Mouse (Mus musculus): Measurements from ENCODE around the gene Bcl11a.

The Bcl11a gene

DNA sequence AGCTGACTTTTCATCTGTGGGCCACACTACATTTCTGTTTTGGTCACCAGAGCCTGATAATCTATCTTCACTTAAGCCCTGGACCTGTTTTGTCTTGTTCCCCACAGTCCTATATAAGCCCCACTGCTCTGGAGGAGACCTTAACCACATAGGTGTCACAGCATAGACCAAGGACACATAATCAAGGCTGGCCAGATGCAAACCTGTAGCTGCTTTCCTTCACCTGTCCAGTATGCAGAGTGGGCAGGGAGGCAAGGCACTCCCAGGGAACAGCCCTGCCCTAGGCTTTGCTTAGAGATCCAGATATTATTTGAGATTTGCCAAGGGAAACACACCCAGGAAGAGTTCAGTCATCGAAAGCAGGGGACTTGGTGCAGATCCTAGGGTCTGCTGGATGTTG lies 125.6 kb downstream of the Bcl11a start:
- DNase-seq (ENCODE audit: low spot score), result no peak

- no peak for DNase-seq (ENCODE audit: low spot score)
Observed at GRCm38 (mm10) chr11:24208951-24209351, 131.1 kb downstream of the Bcl11a start.

DNA sequence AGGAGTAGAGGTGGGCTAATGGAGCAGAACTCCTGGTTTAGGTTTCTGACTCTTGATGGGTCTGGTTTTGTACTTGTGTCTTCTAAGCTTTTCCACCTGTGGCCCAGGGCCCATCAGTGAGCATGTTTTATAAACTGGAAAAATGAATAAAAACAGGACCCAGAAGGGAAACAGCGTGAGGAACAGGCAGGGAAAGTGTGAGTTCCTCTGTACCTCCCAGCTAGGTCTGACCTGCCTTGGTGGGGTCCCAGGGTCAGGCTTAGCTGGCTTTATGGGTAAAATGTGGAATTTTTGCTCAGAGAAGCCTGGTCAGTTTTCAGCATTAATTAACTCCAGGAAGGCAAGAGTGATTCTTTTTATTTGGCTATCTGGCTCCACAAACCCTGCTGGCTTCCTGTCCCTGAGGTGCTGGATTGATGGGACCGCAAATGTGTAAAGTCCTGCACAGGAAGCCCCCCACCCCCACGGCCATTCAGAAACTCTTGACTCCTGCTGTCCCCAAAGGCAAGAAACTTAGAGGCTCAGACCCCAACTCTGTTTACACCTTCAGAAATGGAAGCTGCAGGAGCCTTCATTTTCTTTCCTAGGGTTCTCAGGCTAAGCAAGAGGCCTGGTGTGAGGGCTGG lies 136.8 kb downstream of the Bcl11a start:
- no peak for DNase-seq (ENCODE audit: low spot score)

DNA sequence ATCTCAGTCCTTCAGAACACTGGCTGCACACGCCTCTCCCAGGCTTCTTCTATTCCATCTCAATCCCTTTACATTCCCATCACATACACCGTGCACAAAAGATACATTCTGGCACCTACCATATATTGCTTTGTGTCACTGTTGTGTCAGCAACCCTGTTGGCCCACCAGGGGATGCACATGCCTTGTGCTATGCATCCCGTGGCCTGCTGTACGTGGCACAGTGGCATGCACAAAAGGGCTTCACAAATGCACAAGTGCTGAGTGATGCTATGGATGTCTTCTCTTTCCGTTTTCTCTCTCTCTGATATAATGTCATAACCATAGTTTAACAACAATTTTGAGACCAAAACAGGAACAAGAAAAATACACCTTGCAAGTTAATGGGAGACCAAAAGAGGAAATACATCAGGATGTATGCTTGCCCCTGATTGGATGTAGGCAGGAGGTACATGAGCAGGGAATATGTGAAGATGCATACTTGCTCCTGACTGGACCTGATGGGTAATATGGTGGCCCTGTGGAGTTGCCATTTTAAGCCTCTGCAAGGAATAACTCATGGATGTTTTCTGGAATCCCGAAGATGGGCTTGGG lies 140.0 kb downstream of the Bcl11a start:
- no peak for DNase-seq (ENCODE audit: low spot score)

DNA sequence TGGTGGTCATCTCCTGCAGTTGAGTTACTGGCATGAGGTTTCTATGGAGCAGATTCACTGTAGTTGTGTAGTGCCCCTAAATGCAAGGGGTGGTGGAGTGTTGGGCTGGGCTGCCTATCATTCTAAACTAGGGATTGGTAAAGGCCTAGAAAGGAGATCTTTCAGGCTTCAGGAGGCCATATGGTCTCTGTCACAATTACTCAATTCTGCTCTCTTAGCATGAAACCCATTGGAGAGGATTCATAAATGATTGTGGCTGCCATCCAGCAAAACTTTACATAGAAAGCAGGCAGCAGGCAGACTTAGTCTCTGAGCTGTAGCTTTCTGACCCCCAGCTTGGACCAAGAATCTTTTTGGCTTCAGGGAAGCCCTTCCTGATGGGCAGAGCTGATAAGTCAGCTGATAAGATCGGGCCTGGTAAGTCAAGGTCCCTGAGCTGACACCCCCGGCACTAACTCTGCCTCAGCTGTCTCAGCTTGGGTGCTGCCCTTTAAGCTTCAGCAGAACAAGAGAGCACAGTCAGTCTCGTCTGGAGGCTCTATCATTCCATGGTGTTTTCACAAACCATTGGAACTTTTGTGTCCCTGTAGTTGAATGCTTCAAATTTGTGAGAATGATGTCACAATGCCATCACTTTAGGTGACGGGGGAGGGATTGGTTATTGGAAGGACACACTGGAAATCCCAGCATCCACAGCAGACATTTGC lies 143.9 kb downstream of the Bcl11a start:
- no peak for DNase-seq (ENCODE audit: low spot score)

Measured in testis, postnatal 10 days (tissue).